Mouse (Mus musculus) liver, postnatal 0 days (tissue): ENCODE results near the gene Myh6. TPM values are rescaled to one million over a fixed set of nuclear protein-coding genes. Genes with fewer than 3 reads are reported as not detected.
"Not testable (repeated sequence)": the region's sequence is repeated elsewhere in the genome, so short reads cannot be mapped to it uniquely, and the experiment has no call there.

Experiments
- ATAC-seq: fragments of 200-750 bp; cut with Nextera tagmentation; 2 replicates; pipeline ENCODE4 v1.8.0; 2017; ENCODE audit warnings: mild to moderate bottlenecking, moderate library complexity
- DNase-seq: peaks from one replicate; pipeline ENCODE4 v3.0.0-alpha.2; 2016
- H3K27ac ChIP-seq: fragments of 300-500 bp; sonication (generic); 2 replicates; pipeline ENCODE4 v1.5.1; 2014; ENCODE audit warnings: antibody characterized with exemption, moderate library complexity, mild to moderate bottlenecking, low read depth
- H3K27me3 ChIP-seq: fragments of 300-500 bp; sonication (generic); 2 replicates; pipeline ENCODE4 v1.6.1; 2014; ENCODE audit warnings: low read length, control low read depth, mixed read lengths; ENCODE audit not compliant: insufficient read depth
- H3K36me3 ChIP-seq: fragments of 300-500 bp; sonication (generic); replicated peaks from 2 replicates; pipeline ENCODE4 v1.6.1; 2014; ENCODE audit warnings: mild to moderate bottlenecking, control low read depth, low read length, moderate library complexity, mixed read lengths; ENCODE audit not compliant: insufficient read depth
- H3K4me1 ChIP-seq: fragments of 300-500 bp; sonication (generic); 2 replicates; pipeline ENCODE4 v1.6.1; 2014; ENCODE audit warnings: antibody characterized with exemption, mild to moderate bottlenecking, control low read depth; ENCODE audit not compliant: insufficient read depth
- H3K4me2 ChIP-seq: fragments of 300-500 bp; sonication (generic); 2 replicates; pipeline ENCODE4 v1.6.1; 2014; ENCODE audit warnings: low read depth, mild to moderate bottlenecking, low read length, moderate library complexity, mixed read lengths
- H3K4me3 ChIP-seq: fragments of 300-500 bp; sonication (generic); 2 replicates; pipeline ENCODE4 v1.5.1; 2014; ENCODE audit warnings: low read depth, low read length
- H3K9ac ChIP-seq: fragments of 300-500 bp; sonication (generic); replicated peaks from 2 replicates; pipeline ENCODE4 v1.6.1; 2014; ENCODE audit warnings: mild to moderate bottlenecking, moderate library complexity
- H3K9me3 ChIP-seq: fragments of 300-500 bp; sonication (generic); 2 replicates; pipeline ENCODE4 v1.6.1; 2016; ENCODE audit warnings: mild to moderate bottlenecking, control low read depth, low read length, mixed read lengths
- CTCF ChIP-seq: sonication (generic); IDR thresholded peaks from 2 replicates; pipeline ENCODE4 v1.5.1; 2016; ENCODE audit warnings: antibody characterized with exemption, low read depth
- EP300 ChIP-seq: IDR thresholded peaks from 2 replicates; pipeline ENCODE4 v1.6.1; 2016; ENCODE audit warnings: antibody characterized with exemption, low read depth, mild to moderate bottlenecking
- WGBS: fragments of 180-500 bp; shearing (Covaris S2); extraction: QIAGEN DNeasy Blood & Tissue Kit; methylation state at CpG from one replicate; pipeline ENCODE4 v1.1.7; 2014; ENCODE audit not compliant: insufficient replicate concordance; 5-methylcytosine and 5-hydroxymethylcytosine counted together
- polyA plus RNA-seq: library from polyadenylated mRNA; unstranded; fragments of >200 nt; fragmentation: Nextera tagmentation; extraction: Ambion mirVana; gene quantifications from 2 replicates; pipeline ENCODE4 v1.2.1, GENCODE M21; 2015

The Myh6 gene
- polyA plus RNA-seq, 1 experiment from 2014 or later, result 0.36 TPM

GRCm38 (mm10) chr14:55001938-55002686 lies 35.4 kb upstream of the Myh6 start:
- TF ChIP-seq CTCF (no peak), EP300 (no peak)
- no peaks in the 10 kb centered on the region for H3K9me3 ChIP-seq
- H3K4me2 ChIP-seq, result no peak overlapping the region
- no peaks in the 10 kb centered on the region for H3K36me3 ChIP-seq
- no peaks in the 10 kb centered on the region for H3K27me3 ChIP-seq
- DNase-seq, result no peak
- no peak overlapping the region for H3K4me3 ChIP-seq
- no peaks in the 10 kb centered on the region; the same call in 1 of the 2 replicates for H3K4me1 ChIP-seq
- ATAC-seq, result no peak
- no peak overlapping the region for H3K27ac ChIP-seq
- WGBS, result 31% methylated on average over 12 of the region's 12 CpGs
- no peak overlapping the region for H3K9ac ChIP-seq

- ATAC-seq (no peak), DNase-seq (no peak)
- TF ChIP-seq CTCF, result no peak
- TF ChIP-seq EP300, result no peak
- no peak overlapping the region for H3K9ac ChIP-seq
- no peaks in the 10 kb centered on the region for H3K36me3 ChIP-seq
- no peaks in the 10 kb centered on the region for H3K9me3 ChIP-seq
- H3K27me3 ChIP-seq, result no peaks in the 10 kb centered on the region
- no peak overlapping the region for H3K4me2 ChIP-seq
- H3K4me3 ChIP-seq, result no peak overlapping the region
- 85% methylated on average over 2 of the region's 2 CpGs for WGBS
- H3K27ac ChIP-seq, result no peak overlapping the region
- no peaks in the 10 kb centered on the region; the same call in 1 of the 2 replicates for H3K4me1 ChIP-seq
Observed at GRCm38 (mm10) chr14:55001446-55001845, 34.7 kb upstream of the Myh6 start.

- Histone ChIP-seq H3K27ac (no peak overlapping the region), H3K36me3 (no peaks in the 10 kb centered on the region), H3K4me2 (no peak overlapping the region), H3K9ac (no peak overlapping the region), H3K27me3 (no peaks in the 10 kb centered on the region), H3K9me3 (no peaks in the 10 kb centered on the region), H3K4me1 (no peaks in the 10 kb centered on the region; the same call in 1 of the 2 replicates), H3K4me3 (no peak overlapping the region)
- 77% methylated on average over 6 of the region's 6 CpGs for WGBS
- ATAC-seq (no peak), DNase-seq (no peak)
- TF ChIP-seq CTCF (no peak), EP300 (no peak)
Observed at GRCm38 (mm10) chr14:55000814-55001213, 34.1 kb upstream of the Myh6 start.

GRCm38 (mm10) chr14:54999868-55000267 lies 33.1 kb upstream of the Myh6 start:
- H3K9ac ChIP-seq, H3K27me3 ChIP-seq, H3K4me2 ChIP-seq, H3K4me3 ChIP-seq, H3K36me3 ChIP-seq, H3K27ac ChIP-seq, H3K9me3 ChIP-seq, DNase-seq, ATAC-seq, H3K4me1 ChIP-seq: not testable (repeated sequence)
- WGBS, result 72% methylated on average over 5 of the region's 5 CpGs

GRCm38 (mm10) chr14:54998680-54999079 lies 32.0 kb upstream of the Myh6 start:
- H3K9ac ChIP-seq, result no peak overlapping the region
- no peak overlapping the region for H3K4me2 ChIP-seq
- no peaks in the 10 kb centered on the region for H3K36me3 ChIP-seq
- TF ChIP-seq EP300 (no peak), CTCF (no peak)
- no peaks in the 10 kb centered on the region; the same call in 1 of the 2 replicates for H3K4me1 ChIP-seq
- no peak overlapping the region for H3K4me3 ChIP-seq
- no peak for DNase-seq
- no peaks in the 10 kb centered on the region for H3K27me3 ChIP-seq
- no peak for ATAC-seq
- no peak overlapping the region for H3K27ac ChIP-seq
- H3K9me3 ChIP-seq, result no peaks in the 10 kb centered on the region

GRCm38 (mm10) chr14:54997297-54997696 lies 30.6 kb upstream of the Myh6 start:
- Histone ChIP-seq H3K27ac (no peak overlapping the region), H3K27me3 (no peaks in the 10 kb centered on the region), H3K9ac (no peak overlapping the region), H3K4me3 (no peak overlapping the region), H3K36me3 (no peaks in the 10 kb centered on the region), H3K4me1 (no peaks in the 10 kb centered on the region; the same call in 1 of the 2 replicates), H3K9me3 (no peaks in the 10 kb centered on the region), H3K4me2 (no peak overlapping the region)
- no peak for ATAC-seq
- DNase-seq, result no peak
- 62% methylated on average over 4 of the region's 4 CpGs for WGBS
- TF ChIP-seq CTCF (no peak), EP300 (no peak)
